Mouse (Mus musculus) lung, postnatal 25 days (tissue): Measurements from ENCODE around the gene Rplp0.

Source experiments
- DNase-seq: peaks from one replicate; pipeline ENCODE4 v3.0.0; 2022; ENCODE audit warnings: low spot score

Gene Rplp0

GRCm38 (mm10) chr5:115580229-115581001, 21.1 kb downstream of the Rplp0 start:
- DNase-seq = no peak

DNA sequence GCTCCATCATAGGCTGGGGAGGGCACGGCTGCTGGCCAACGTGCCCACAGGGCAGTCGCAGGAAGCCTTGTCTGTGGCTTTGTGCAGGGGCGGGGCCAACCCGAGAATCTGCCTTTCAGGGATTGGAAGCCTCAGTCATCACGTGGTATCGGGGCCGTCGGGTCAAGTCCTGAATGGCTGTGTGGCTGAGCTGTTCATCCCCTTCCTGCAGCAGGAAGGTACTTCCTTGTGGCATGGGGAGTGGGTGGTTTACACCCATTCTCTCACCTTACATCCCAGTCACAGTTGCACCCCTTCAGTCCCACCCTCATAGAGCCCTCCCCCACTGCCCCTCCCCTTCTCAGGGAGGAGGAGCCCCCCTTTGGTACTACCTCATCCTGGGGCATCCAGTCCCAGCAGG, 22.4 kb downstream of the Rplp0 start:
- no peak for DNase-seq

GRCm38 (mm10) chr5:115585616-115586015, 26.3 kb downstream of the Rplp0 start:
- no peak for DNase-seq

GRCm38 (mm10) chr5:115586166-115586565, 26.9 kb downstream of the Rplp0 start:
- no peak for DNase-seq

DNA sequence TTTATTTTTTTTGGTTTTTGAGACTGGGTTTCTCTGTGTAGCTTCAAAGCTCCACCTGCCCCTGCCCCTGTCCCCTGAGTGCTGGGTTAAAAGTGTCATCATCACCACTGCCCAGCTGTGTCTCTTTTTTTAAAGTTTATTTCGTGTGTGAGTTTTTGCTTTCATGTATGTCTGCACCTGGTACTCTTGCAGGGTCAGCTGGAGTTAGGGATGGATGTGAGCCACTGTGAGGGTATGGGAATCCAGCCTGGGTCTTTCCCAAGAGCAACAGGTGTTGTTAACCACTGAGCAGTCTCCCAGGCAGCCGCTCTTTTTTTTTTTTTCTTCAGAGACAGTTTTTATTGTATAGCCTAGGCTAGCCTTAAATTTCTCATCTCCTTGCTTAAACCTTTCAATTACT, 27.5 kb downstream of the Rplp0 start:
- no peak for DNase-seq

- DNase-seq = no peak
These were observed 31.8 kb downstream of the Rplp0 start for GRCm38 (mm10) chr5:115591028-115591427.

DNA sequence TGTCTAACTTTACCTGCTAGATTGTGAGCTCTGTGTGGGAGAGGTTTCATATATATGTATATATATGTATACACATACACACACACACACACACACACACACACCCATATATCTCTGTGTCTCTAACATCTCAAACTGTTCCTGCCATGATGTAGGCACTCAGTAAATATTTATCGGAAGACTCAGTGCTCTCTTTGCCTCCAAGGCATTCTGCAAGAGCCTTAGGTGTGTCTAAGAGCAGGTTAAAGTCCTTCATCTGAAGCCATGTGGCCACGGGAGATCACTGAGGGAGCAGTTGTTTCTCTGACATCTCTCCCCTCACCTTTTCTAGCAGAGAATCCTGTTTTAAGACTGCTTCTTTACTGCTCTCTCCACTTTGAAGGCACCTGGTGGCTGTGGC, 32.2 kb downstream of the Rplp0 start:
- DNase-seq = no peak

GRCm38 (mm10) chr5:115603561-115603960, 44.3 kb downstream of the Rplp0 start:
- no peak for DNase-seq

GRCm38 (mm10) chr5:115611566-115611965, 52.3 kb downstream of the Rplp0 start:
- no peak for DNase-seq
